Mouse (Mus musculus): ENCODE measurements around the gene Stk32c. TPM values are rescaled to one million over a fixed set of nuclear protein-coding genes. Genes with fewer than 3 reads are reported as not detected.

The Stk32c gene
- total RNA-seq, 1 experiment: 0.89 TPM

DNA sequence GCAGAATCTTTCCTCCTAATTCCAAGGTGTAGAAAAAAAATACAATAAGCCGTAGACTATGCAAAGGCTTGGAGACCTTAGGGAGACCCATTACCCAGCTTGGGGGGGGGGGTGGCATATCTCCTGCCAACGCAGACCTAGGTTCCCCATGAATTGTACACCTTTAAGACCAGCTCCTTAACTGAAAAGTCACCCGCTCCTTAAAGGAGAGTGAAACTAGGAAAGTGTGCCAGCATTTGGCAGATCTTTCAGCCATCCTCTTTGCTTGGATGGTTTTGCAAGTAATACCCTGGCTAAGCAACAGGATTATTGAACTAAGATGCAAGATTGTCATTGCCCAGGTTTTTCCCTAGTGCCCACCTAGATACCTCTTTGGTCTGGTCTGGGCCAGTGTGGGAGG lies 644 bp upstream of the Stk32c start:
- no peak overlapping the region for H3K27ac ChIP-seq (ENCODE audit: insufficient read depth, low read depth, low read length, poor library complexity, severe bottlenecking)

GRCm38 (mm10) chr7:139211761-139212160 lies 1.3 kb downstream of the Stk32c start:
- no peak for DNase-seq (ENCODE audit: low read depth, low spot score)
- in situ Hi-C loops (cut with MboI; ENCODE audit: low sequenced_read_pairs in 2 of 2, unreplicated experiment in 2 of 2): no loop called here
- H3K27ac ChIP-seq (ENCODE audit: insufficient read depth, low read depth, low read length, poor library complexity, severe bottlenecking): no peak overlapping the region

More for the DNA sequence above, 644 bp upstream of the Stk32c start:
- no peak overlapping the region for H3K9ac ChIP-seq (ENCODE audit: insufficient read depth, low read depth, low read length, poor library complexity, severe bottlenecking)
- no peak overlapping the region for H3K4me3 ChIP-seq (ENCODE audit: insufficient read depth in 1 of 2, low read depth in 1 of 2, low read length in 2 of 2, poor library complexity in 1 of 2, severe bottlenecking in 1 of 2)
- in situ Hi-C loops (cut with MboI; ENCODE audit: low sequenced_read_pairs in 2 of 2, unreplicated experiment in 2 of 2): no loop called here
- no peaks in the 10 kb centered on the region for H3K9me3 ChIP-seq (ENCODE audit: control insufficient read depth, insufficient read depth, low read depth, low read length)
- no peak for TF ChIP-seq CHD2 (IDR thresholded peaks at IDR 0.05; ENCODE audit: low read depth, low read length)
- no peaks in the 10 kb centered on the region for H3K36me3 ChIP-seq (ENCODE audit: control insufficient read depth, insufficient read depth, low read length, poor library complexity, severe bottlenecking)
- no peak for DNase-seq (ENCODE audit: low read depth, low spot score)
- peaks cover 0 to under 1% of the 10 kb centered on the region in 2 experiments; a peak in 1 of 4 replicates for H3K4me1 ChIP-seq (ENCODE audit: control insufficient read depth in 2 of 2, insufficient read depth in 2 of 2, low read length in 2 of 2, poor library complexity in 1 of 2)

GRCm38 (mm10) chr7:139208773-139209095 lies 4.4 kb downstream of the Stk32c start:
- TF ChIP-seq MAFK (IDR thresholded peaks at IDR 0.05; ENCODE audit: insufficient read depth, low read depth, low read length): no peak
- TF ChIP-seq CHD2 (IDR thresholded peaks at IDR 0.05; ENCODE audit: low read depth, low read length): no peak
- TF ChIP-seq ZNF384 (IDR thresholded peaks at IDR 0.05; ENCODE audit: low read depth, low read length): no peak
- no peak for TF ChIP-seq HCFC1 (IDR thresholded peaks at IDR 0.05; ENCODE audit: borderline replicate concordance, insufficient read depth, low read length)
- TF ChIP-seq ZC3H11A (IDR thresholded peaks at IDR 0.05; ENCODE audit: borderline replicate concordance, low read depth, low read length): no peak

More at GRCm38 (mm10) chr7:139211761-139212160, 1.3 kb downstream of the Stk32c start:
- H3K9ac ChIP-seq (ENCODE audit: insufficient read depth, low read depth, low read length, poor library complexity, severe bottlenecking): no peak overlapping the region
- H3K9me3 ChIP-seq (ENCODE audit: control insufficient read depth, insufficient read depth, low read depth, low read length): no peaks in the 10 kb centered on the region
- H3K4me3 ChIP-seq (ENCODE audit: insufficient read depth in 1 of 2, low read depth in 1 of 2, low read length in 2 of 2, poor library complexity in 1 of 2, severe bottlenecking in 1 of 2): no peak overlapping the region
- H3K36me3 ChIP-seq (ENCODE audit: control insufficient read depth, insufficient read depth, low read length, poor library complexity, severe bottlenecking): no peaks in the 10 kb centered on the region
- H3K4me1 ChIP-seq (ENCODE audit: control insufficient read depth in 2 of 2, insufficient read depth in 2 of 2, low read length in 2 of 2, poor library complexity in 1 of 2): peaks cover 0 to 5% of the 10 kb centered on the region in 2 experiments; a peak in 1 of 4 replicates
- TF ChIP-seq ZC3H11A (IDR thresholded peaks at IDR 0.05; ENCODE audit: borderline replicate concordance, low read depth, low read length) (no peak), MAFK (IDR thresholded peaks at IDR 0.05; ENCODE audit: insufficient read depth, low read depth, low read length) (no peak), CHD2 (IDR thresholded peaks at IDR 0.05; ENCODE audit: low read depth, low read length) (no peak), ZNF384 (IDR thresholded peaks at IDR 0.05; ENCODE audit: low read depth, low read length) (no peak), HCFC1 (IDR thresholded peaks at IDR 0.05; ENCODE audit: borderline replicate concordance, insufficient read depth, low read length) (no peak)

DNA sequence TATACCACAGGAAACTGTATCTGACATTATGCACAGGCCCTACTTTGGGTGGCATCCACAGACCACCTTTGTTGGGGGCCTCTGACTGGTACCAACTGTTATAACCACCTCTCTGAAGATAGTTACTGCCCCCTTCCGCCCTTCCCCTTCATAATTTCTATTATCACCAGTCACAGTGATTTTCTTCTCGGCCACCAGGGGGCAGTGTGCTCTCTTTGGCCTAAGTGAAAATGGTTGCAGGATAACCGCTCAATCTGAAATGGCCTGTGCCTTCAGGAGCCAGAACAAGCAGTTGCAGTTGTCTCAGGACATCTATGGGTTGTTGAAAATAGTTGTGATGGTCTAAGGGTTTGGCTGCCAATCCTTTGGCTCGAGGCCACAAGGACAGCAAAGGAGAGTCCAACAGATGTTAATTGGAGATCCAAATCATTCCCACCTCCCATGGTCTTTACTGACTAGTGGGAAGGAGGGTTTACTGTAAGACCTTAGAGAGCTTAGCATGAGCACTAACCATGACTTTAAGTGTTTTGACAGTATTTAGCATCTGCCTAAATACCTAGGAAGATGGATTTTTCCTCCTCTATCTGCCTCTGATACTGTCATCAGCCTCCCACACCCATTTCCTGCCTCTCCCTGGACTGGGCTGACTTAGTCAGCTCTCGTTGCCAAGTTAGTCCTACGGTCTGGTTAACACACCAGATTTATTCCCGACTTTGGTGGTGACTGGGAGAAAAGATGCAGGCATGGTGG lies 4.9 kb downstream of the Stk32c start:
- Histone ChIP-seq H3K36me3 (ENCODE audit: control insufficient read depth, insufficient read depth, low read length, poor library complexity, severe bottlenecking) (no peaks in the 10 kb centered on the region), H3K9me3 (ENCODE audit: control insufficient read depth, insufficient read depth, low read depth, low read length) (no peaks in the 10 kb centered on the region), H3K4me3 (ENCODE audit: insufficient read depth in 1 of 2, low read depth in 1 of 2, low read length in 2 of 2, poor library complexity in 1 of 2, severe bottlenecking in 1 of 2) (no peak overlapping the region), H3K27ac (ENCODE audit: insufficient read depth, low read depth, low read length, poor library complexity, severe bottlenecking) (no peak overlapping the region), H3K4me1 (ENCODE audit: control insufficient read depth in 2 of 2, insufficient read depth in 2 of 2, low read length in 2 of 2, poor library complexity in 1 of 2) (peaks cover 0 to 5% of the 10 kb centered on the region in 2 experiments; a peak in 1 of 4 replicates), H3K9ac (ENCODE audit: insufficient read depth, low read depth, low read length, poor library complexity, severe bottlenecking) (no peak overlapping the region; the same call in 1 of the 2 replicates)
- no peak for TF ChIP-seq CHD2 (IDR thresholded peaks at IDR 0.05; ENCODE audit: low read depth, low read length)
- TF ChIP-seq MAFK (IDR thresholded peaks at IDR 0.05; ENCODE audit: insufficient read depth, low read depth, low read length): no peak
- TF ChIP-seq ZNF384 (IDR thresholded peaks at IDR 0.05; ENCODE audit: low read depth, low read length): no peak
- no peak for TF ChIP-seq HCFC1 (IDR thresholded peaks at IDR 0.05; ENCODE audit: borderline replicate concordance, insufficient read depth, low read length)
- peak; percentile 61 for TF ChIP-seq ZC3H11A (IDR thresholded peaks at IDR 0.05; ENCODE audit: borderline replicate concordance, low read depth, low read length)
- DNase-seq (ENCODE audit: low read depth, low spot score): peak; percentile 57
- in situ Hi-C loops (cut with MboI; ENCODE audit: low sequenced_read_pairs in 2 of 2, unreplicated experiment in 2 of 2): loop anchor here in 1 of 2 experiments (10.0 kb wide), 1 partner anchor 87 kb away; no protein-coding TSS in a partner anchor

More at GRCm38 (mm10) chr7:139208773-139209095, 4.4 kb downstream of the Stk32c start:
- Histone ChIP-seq H3K4me3 (ENCODE audit: insufficient read depth in 1 of 2, low read depth in 1 of 2, low read length in 2 of 2, poor library complexity in 1 of 2, severe bottlenecking in 1 of 2) (no peak overlapping the region), H3K4me1 (ENCODE audit: control insufficient read depth in 2 of 2, insufficient read depth in 2 of 2, low read length in 2 of 2, poor library complexity in 1 of 2) (peaks cover 0 to 5% of the 10 kb centered on the region in 2 experiments; a peak in 1 of 4 replicates), H3K9me3 (ENCODE audit: control insufficient read depth, insufficient read depth, low read depth, low read length) (no peaks in the 10 kb centered on the region), H3K36me3 (ENCODE audit: control insufficient read depth, insufficient read depth, low read length, poor library complexity, severe bottlenecking) (no peaks in the 10 kb centered on the region), H3K9ac (ENCODE audit: insufficient read depth, low read depth, low read length, poor library complexity, severe bottlenecking) (no peak overlapping the region; the same call in 1 of the 2 replicates), H3K27ac (ENCODE audit: insufficient read depth, low read depth, low read length, poor library complexity, severe bottlenecking) (no peak overlapping the region)
- no peak for DNase-seq (ENCODE audit: low read depth, low spot score)
- in situ Hi-C loops (cut with MboI; ENCODE audit: low sequenced_read_pairs in 2 of 2, unreplicated experiment in 2 of 2): loop anchor here in 1 of 2 experiments (10.0 kb wide), 1 partner anchor 86 kb away; no protein-coding TSS in a partner anchor

Data from ES-E14 (cell line).